In genomic region chr13:29332640-29333412, GRCm38 (mm10) we compare ENCODE assay signal across 15 mouse cellular contexts.
DNase-seq lines count a peak whose midpoint lies in the region; ATAC-seq and TF ChIP-seq lines count a peak whose summit lies in the region.
"Had no signal": no experiment of that assay in that cellular context is flagged by ENCODE, and none has a peak within 500 bp of the region (broad histone marks: within the 10 kb centered on the region; RNA-seq: fewer than 3 reads in every experiment).

No protein-coding gene starts in this region.

- no peak overlapping the region for H3K9ac ChIP-seq in heart, postnatal 0 days (replicated peaks; ENCODE audit: low read depth, low read length)
- H3K9ac ChIP-seq in midbrain, postnatal 0 days (replicated peaks; ENCODE audit: low read length, poor library complexity, severe bottlenecking): no peak overlapping the region
- H3K9ac ChIP-seq in midbrain, embryonic 11.5 days (ENCODE audit: low read length): no peak overlapping the region
- H3K9ac ChIP-seq: embryonic facial prominence, embryonic 13.5 days; limb, embryonic 12.5 days; liver, embryonic 15.5 days; neural tube, embryonic 13.5 days had no signal

- H3K4me3 ChIP-seq in heart, postnatal 0 days (ENCODE audit: low read depth, low read length): no peak overlapping the region
- no peak overlapping the region for H3K4me3 ChIP-seq in heart, embryonic 10.5 days
- no peak overlapping the region for H3K4me3 ChIP-seq in midbrain, postnatal 0 days (ENCODE audit: low read depth, low read length)
- H3K4me3 ChIP-seq in midbrain, embryonic 11.5 days (ENCODE audit: low read depth, low read length): no peak overlapping the region
- H3K4me3 ChIP-seq in limb, embryonic 10.5 days: no peak overlapping the region
- H3K4me3 ChIP-seq: embryonic facial prominence, embryonic 13.5 days; limb, embryonic 12.5 days; liver, embryonic 15.5 days; neural tube, embryonic 13.5 days had no signal

- WGBS in heart, postnatal 0 days: 62% methylated on average over 6 of the region's 6 CpGs
- 89% methylated on average over 6 of the region's 6 CpGs for WGBS in heart, embryonic 10.5 days
- 82% methylated on average over 6 of the region's 6 CpGs for WGBS in midbrain, postnatal 0 days
- WGBS in midbrain, embryonic 11.5 days: 91% methylated on average over 6 of the region's 6 CpGs
- 88% methylated on average over 6 of the region's 6 CpGs for WGBS in limb, embryonic 10.5 days

- DNase-seq in heart, postnatal 0 days (ENCODE audit: low spot score): peak; percentile 42
- no peak for DNase-seq in heart, embryonic 10.5 days (ENCODE audit: low spot score)
- DNase-seq in midbrain, postnatal 0 days (ENCODE audit: low spot score): peak; percentile 69
- no peak for DNase-seq in midbrain, embryonic 11.5 days (ENCODE audit: low spot score, missing footprints)
- peak; percentile 57 to 67 for DNase-seq in cerebellum, postnatal 14 days
- DNase-seq in limb, embryonic 10.5 days (ENCODE audit: low spot score): no peak
- DNase-seq in left cerebral cortex, adult 8-10 months (ENCODE audit: low spot score in 2 of 2): no peak
- DNase-seq: adrenal gland, postnatal 25 days; gastrocnemius, postnatal 25 days; kidney, adult 9 months had no signal

- H3K4me1 ChIP-seq in heart, postnatal 0 days (ENCODE audit: control insufficient read depth, insufficient read depth): no peaks in the 10 kb centered on the region
- no peaks in the 10 kb centered on the region for H3K4me1 ChIP-seq in heart, embryonic 10.5 days
- no peaks in the 10 kb centered on the region for H3K4me1 ChIP-seq in midbrain, postnatal 0 days (ENCODE audit: insufficient read depth, low read length)
- H3K4me1 ChIP-seq in midbrain, embryonic 11.5 days (ENCODE audit: control insufficient read depth, insufficient read depth, low read length): no peaks in the 10 kb centered on the region
- H3K4me1 ChIP-seq in limb, embryonic 10.5 days: no peaks in the 10 kb centered on the region
- H3K4me1 ChIP-seq: embryonic facial prominence, embryonic 13.5 days; limb, embryonic 12.5 days; liver, embryonic 15.5 days; neural tube, embryonic 13.5 days had no signal

- no peak overlapping the region for H3K4me2 ChIP-seq in heart, postnatal 0 days (ENCODE audit: low read depth, low read length)
- H3K4me2 ChIP-seq in midbrain, postnatal 0 days (ENCODE audit: low read depth, low read length, poor library complexity, severe bottlenecking): no peak overlapping the region
- no peak overlapping the region for H3K4me2 ChIP-seq in midbrain, embryonic 11.5 days
- H3K4me2 ChIP-seq: embryonic facial prominence, embryonic 13.5 days; limb, embryonic 12.5 days; liver, embryonic 15.5 days; neural tube, embryonic 13.5 days had no signal

- no peak for TF ChIP-seq EP300 in heart, postnatal 0 days (IDR thresholded peaks at IDR 0.05; ENCODE audit: low read depth)

- peak; percentile 21; the same call in 1 of the 2 replicates for TF ChIP-seq CTCF in heart, postnatal 0 days (IDR thresholded peaks at IDR 0.05; ENCODE audit: low read depth)
- no peak for TF ChIP-seq CTCF in midbrain, postnatal 0 days (IDR thresholded peaks at IDR 0.05)

- no peaks in the 10 kb centered on the region for H3K9me3 ChIP-seq in heart, postnatal 0 days (replicated peaks; ENCODE audit: control insufficient read depth, low read length)
- no peaks in the 10 kb centered on the region for H3K9me3 ChIP-seq in heart, embryonic 10.5 days
- H3K9me3 ChIP-seq in midbrain, postnatal 0 days (ENCODE audit: low read length): no peaks in the 10 kb centered on the region
- H3K9me3 ChIP-seq in midbrain, embryonic 11.5 days (ENCODE audit: control insufficient read depth, low read length): no peaks in the 10 kb centered on the region
- no peaks in the 10 kb centered on the region for H3K9me3 ChIP-seq in limb, embryonic 10.5 days (replicated peaks)
- H3K9me3 ChIP-seq: embryonic facial prominence, embryonic 13.5 days; limb, embryonic 12.5 days; liver, embryonic 15.5 days; neural tube, embryonic 13.5 days had no signal

- ATAC-seq in heart, postnatal 0 days (ENCODE audit: insufficient read depth, low read depth): peak; percentile 66
- no peak for ATAC-seq in midbrain, postnatal 0 days (ENCODE audit: low FRiP score)
- no peak for ATAC-seq in midbrain, embryonic 11.5 days (ENCODE audit: low FRiP score)
- ATAC-seq: CD4-positive, CD25-positive, alpha-beta regulatory T cell, adult 4 months had no signal

- no peaks in the 10 kb centered on the region for H3K27me3 ChIP-seq in heart, postnatal 0 days (ENCODE audit: control insufficient read depth, insufficient read depth, low read length)
- no peaks in the 10 kb centered on the region for H3K27me3 ChIP-seq in heart, embryonic 10.5 days (ENCODE audit: insufficient read depth, poor library complexity, severe bottlenecking)
- no peaks in the 10 kb centered on the region for H3K27me3 ChIP-seq in midbrain, postnatal 0 days (ENCODE audit: insufficient read depth, low read length)
- H3K27me3 ChIP-seq in midbrain, embryonic 11.5 days (ENCODE audit: control insufficient read depth, insufficient read depth, low read length): no peaks in the 10 kb centered on the region
- H3K27me3 ChIP-seq in limb, embryonic 10.5 days (ENCODE audit: low read depth, poor library complexity, severe bottlenecking): no peaks in the 10 kb centered on the region
- H3K27me3 ChIP-seq: embryonic facial prominence, embryonic 13.5 days; limb, embryonic 12.5 days; liver, embryonic 15.5 days; neural tube, embryonic 13.5 days had no signal

- no peak overlapping the region for H3K27ac ChIP-seq in heart, postnatal 0 days (ENCODE audit: low read depth)
- H3K27ac ChIP-seq in heart, embryonic 10.5 days: no peak overlapping the region
- H3K27ac ChIP-seq in midbrain, postnatal 0 days (ENCODE audit: low read depth, low read length): no peak overlapping the region
- no peak overlapping the region for H3K27ac ChIP-seq in midbrain, embryonic 11.5 days (ENCODE audit: low read depth, low read length)
- no peak overlapping the region for H3K27ac ChIP-seq in limb, embryonic 10.5 days
- H3K27ac ChIP-seq: embryonic facial prominence, embryonic 13.5 days; limb, embryonic 12.5 days; liver, embryonic 15.5 days; neural tube, embryonic 13.5 days had no signal

- no peaks in the 10 kb centered on the region; the same call in 1 of the 2 replicates for H3K36me3 ChIP-seq in heart, postnatal 0 days (replicated peaks; ENCODE audit: control insufficient read depth, insufficient read depth, low read length)
- peaks cover 2% of the 10 kb centered on the region; the same call in 1 of the 2 replicates for H3K36me3 ChIP-seq in heart, embryonic 10.5 days
- no peaks in the 10 kb centered on the region for H3K36me3 ChIP-seq in midbrain, postnatal 0 days (ENCODE audit: insufficient read depth, low read length)
- H3K36me3 ChIP-seq in midbrain, embryonic 11.5 days (ENCODE audit: control insufficient read depth, insufficient read depth, low read length): no peaks in the 10 kb centered on the region
- no peaks in the 10 kb centered on the region for H3K36me3 ChIP-seq in limb, embryonic 10.5 days
- H3K36me3 ChIP-seq: limb, embryonic 12.5 days; liver, embryonic 15.5 days; neural tube, embryonic 13.5 days had no signal

Comparison
In these comparisons a context has a peak if more than half of its experiments do, and no peak if none do; other contexts are left out.
1. DNase-seq: peak in heart, postnatal 0 days (single experiment), midbrain, postnatal 0 days (single experiment) and cerebellum, postnatal 14 days (2 of 2); none in heart, embryonic 10.5 days (single experiment), midbrain, embryonic 11.5 days (single experiment), limb, embryonic 10.5 days (single experiment) and left cerebral cortex, adult 8-10 months (0 of 2).